Mouse (Mus musculus) thymus, adult 2 months (tissue): Measurements from ENCODE around the gene Kcnd2. TPM values are rescaled to one million over a fixed set of nuclear protein-coding genes. Genes with fewer than 3 reads are reported as not detected.

Experiments used
- DNase-seq: peaks from one replicate; pipeline ENCODE4 v3.0.0; 2021
- H3K27ac ChIP-seq: fragments of 200-500 bp; 2 replicates; pipeline ENCODE4 v1.5.1; 2012; ENCODE audit warnings: low read length, control low read depth; ENCODE audit not compliant: control insufficient read depth, insufficient read depth
- H3K27me3 ChIP-seq: fragments of 200-500 bp; 2 replicates; pipeline ENCODE4 v1.6.1; 2012; ENCODE audit warnings: mild to moderate bottlenecking, low read length, moderate library complexity, mixed read lengths; ENCODE audit not compliant: control insufficient read depth, insufficient read depth
- H3K36me3 ChIP-seq: fragments of 200-500 bp; 2 replicates; pipeline ENCODE4 v1.6.1; 2012; ENCODE audit warnings: mild to moderate bottlenecking, low read length, moderate library complexity; ENCODE audit not compliant: control insufficient read depth, insufficient read depth
- H3K4me1 ChIP-seq: fragments of 200-500 bp; replicated peaks from 2 replicates; pipeline ENCODE4 v1.6.1; 2012; ENCODE audit warnings: low read length; ENCODE audit not compliant: control insufficient read depth, insufficient read depth
- H3K4me3 ChIP-seq: fragments of 200-500 bp; 2 replicates; pipeline ENCODE4 v1.5.1; 2012; ENCODE audit warnings: mild to moderate bottlenecking, low read length, control low read depth, moderate library complexity; ENCODE audit not compliant: control insufficient read depth, insufficient read depth
- CTCF ChIP-seq: fragments of 200-500 bp; IDR thresholded peaks from 2 replicates; pipeline ENCODE4 v1.5.1; 2012; ENCODE audit warnings: mild to moderate bottlenecking, control low read depth, low read length, moderate library complexity, borderline replicate concordance; ENCODE audit not compliant: control insufficient read depth, poor library complexity, insufficient read depth; ENCODE audit errors: extremely low read depth
- POLR2A ChIP-seq: fragments of 200-500 bp; IDR thresholded peaks from 2 replicates; pipeline ENCODE4 v1.6.1; 2012; ENCODE audit warnings: mild to moderate bottlenecking, low read length, control low read depth, moderate library complexity; ENCODE audit not compliant: control insufficient read depth, poor library complexity, insufficient read depth; ENCODE audit errors: extremely low read depth
- WGBS: fragments of 180-500 bp; shearing (Covaris S2); methylation state at CpG from one replicate; pipeline ENCODE4 v1.1.7; 2018; 5-methylcytosine and 5-hydroxymethylcytosine counted together
- polyA plus RNA-seq: library from polyadenylated mRNA; depleted of rRNA; stranded (reverse); fragments of >200 nt; gene quantifications from 2 replicates; pipeline ENCODE4 v1.2.3, GENCODE M21; 2012

Gene Kcnd2
- polyA plus RNA-seq, 1 experiment = 0.50 TPM

DNA sequence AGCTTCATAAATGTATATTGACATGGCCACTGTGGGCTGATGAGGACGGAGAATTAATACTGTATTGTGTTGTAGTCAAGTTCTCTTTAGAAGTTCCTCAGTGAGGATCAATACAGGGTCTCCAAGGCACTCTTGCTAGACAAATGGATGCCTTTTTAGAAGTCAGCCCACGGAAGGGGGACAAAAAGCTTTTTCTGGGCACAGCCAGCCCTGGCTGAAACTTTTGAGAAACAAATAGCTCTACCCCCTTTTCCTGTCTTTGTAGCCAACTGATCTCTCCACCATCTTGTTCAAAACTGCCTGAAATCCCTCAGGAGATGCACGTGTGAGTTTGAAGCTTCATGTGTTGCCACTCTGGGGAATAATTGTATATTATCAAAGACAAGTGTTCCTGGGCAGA, 482.3 kb downstream of the Kcnd2 start:
- Histone ChIP-seq H3K4me1 (no peaks in the 10 kb centered on the region), H3K36me3 (no peaks in the 10 kb centered on the region), H3K4me3 (no peak overlapping the region), H3K27me3 (no peaks in the 10 kb centered on the region), H3K27ac (no peak overlapping the region)
- 82% methylated on average over 3 of the region's 3 CpGs for WGBS
- DNase-seq = no peak
- TF ChIP-seq POLR2A = no peak
- TF ChIP-seq CTCF = no peak

DNA sequence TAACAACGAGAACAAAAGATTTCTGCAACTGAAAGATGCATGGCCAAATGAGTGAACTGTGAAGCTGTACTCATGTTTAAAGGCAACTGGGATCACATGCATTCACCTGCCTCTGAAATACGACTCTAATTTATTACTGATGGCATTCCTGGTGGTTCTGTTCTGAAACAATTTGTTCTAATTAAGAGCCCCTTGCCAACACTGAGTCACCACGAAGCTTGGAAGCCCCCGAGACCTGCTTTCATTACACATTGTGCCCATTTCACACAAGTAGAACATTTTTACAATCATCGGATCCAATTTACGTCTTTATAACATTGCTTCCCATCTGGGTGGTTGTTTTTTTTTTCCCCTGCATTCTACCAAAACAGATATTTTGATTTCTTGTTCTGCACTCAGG, 485.8 kb downstream of the Kcnd2 start:
- no peak for DNase-seq
- no peak overlapping the region for H3K27ac ChIP-seq
- H3K27me3 ChIP-seq = no peaks in the 10 kb centered on the region
- no peaks in the 10 kb centered on the region for H3K4me1 ChIP-seq
- no peak for TF ChIP-seq CTCF
- TF ChIP-seq POLR2A = no peak
- 83% methylated on average over 6 of the region's 6 CpGs for WGBS
- no peaks in the 10 kb centered on the region for H3K36me3 ChIP-seq
- no peak overlapping the region for H3K4me3 ChIP-seq

DNA sequence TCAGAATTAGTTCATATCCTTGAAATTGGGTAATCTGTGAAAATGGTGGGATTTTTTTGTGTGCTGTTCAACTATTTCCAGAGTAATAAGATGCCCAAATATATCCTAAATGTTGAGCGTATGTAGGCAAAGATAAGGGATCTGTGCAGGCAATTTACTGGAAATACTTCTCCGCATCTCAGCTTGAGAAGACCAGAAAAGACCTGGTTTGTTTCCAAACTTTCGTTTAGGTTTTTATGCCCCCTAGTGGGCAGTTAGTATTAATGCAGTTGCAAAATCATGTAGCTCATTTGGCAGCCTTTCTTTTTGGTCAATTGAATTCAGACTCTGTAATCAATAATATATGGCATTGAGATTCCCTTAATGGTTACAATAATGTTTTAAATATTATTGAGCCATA, 493.9 kb downstream of the Kcnd2 start:
- 24% methylated on average over 3 of the region's 3 CpGs for WGBS
- no peak for TF ChIP-seq CTCF
- no peak for TF ChIP-seq POLR2A

DNA sequence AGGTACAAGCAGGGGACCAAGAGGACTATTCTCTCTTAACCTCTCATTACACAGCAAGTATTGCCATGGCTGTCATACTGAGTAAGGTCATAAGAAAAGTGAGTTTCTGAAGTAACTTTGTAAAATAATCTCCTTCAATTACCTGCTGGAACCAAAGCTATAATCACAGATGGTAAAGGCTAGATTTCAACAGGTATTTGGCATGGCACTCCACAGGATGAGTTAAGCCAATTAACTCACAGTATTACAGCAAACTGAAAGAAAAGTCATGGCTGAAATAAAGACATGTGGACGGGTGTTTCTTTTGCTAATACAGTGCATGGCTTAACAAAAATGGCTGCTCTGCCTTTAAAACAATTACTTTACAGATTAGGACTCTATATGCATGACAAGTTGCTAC, 503.8 kb downstream of the Kcnd2 start:
- DNase-seq = no peak
- WGBS = 86% methylated on average over 1 of the region's 1 CpGs
- Histone ChIP-seq H3K4me3 (no peak overlapping the region), H3K27me3 (no peaks in the 10 kb centered on the region), H3K36me3 (no peaks in the 10 kb centered on the region), H3K4me1 (no peaks in the 10 kb centered on the region), H3K27ac (no peak overlapping the region)
- TF ChIP-seq CTCF (no peak), POLR2A (no peak)

More for the DNA sequence above, 493.9 kb downstream of the Kcnd2 start:
- no peak for DNase-seq
- no peaks in the 10 kb centered on the region for H3K4me1 ChIP-seq
- H3K36me3 ChIP-seq = no peaks in the 10 kb centered on the region
- no peaks in the 10 kb centered on the region for H3K27me3 ChIP-seq
- no peak overlapping the region for H3K4me3 ChIP-seq
- no peak overlapping the region for H3K27ac ChIP-seq

DNA sequence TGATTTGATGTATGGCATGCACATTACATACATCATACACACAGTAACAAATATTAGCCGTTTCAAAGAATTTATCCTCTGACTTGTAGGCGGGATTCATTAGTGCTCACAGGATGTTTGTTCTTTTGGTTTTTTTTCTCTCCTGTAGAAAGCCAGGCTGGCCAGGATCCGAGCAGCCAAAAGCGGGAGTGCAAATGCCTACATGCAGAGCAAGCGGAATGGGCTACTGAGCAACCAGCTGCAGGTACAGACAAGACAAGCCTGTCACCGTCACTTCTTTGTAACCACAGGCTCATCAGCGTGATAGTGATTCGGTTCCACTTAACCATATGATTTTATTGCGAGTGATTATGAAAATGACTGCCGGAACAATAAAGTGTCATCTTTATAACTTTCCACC, 506.9 kb downstream of the Kcnd2 start:
- no peak overlapping the region for H3K4me3 ChIP-seq
- no peak for DNase-seq

GRCm38 (mm10) chr6:21740606-21741005, 525.3 kb downstream of the Kcnd2 start:
- Histone ChIP-seq H3K4me1 (no peaks in the 10 kb centered on the region), H3K36me3 (no peaks in the 10 kb centered on the region), H3K4me3 (no peak overlapping the region), H3K27me3 (no peaks in the 10 kb centered on the region), H3K27ac (no peak overlapping the region)
- DNase-seq = no peak
- 75% methylated on average over 2 of the region's 2 CpGs for WGBS
- TF ChIP-seq POLR2A (no peak), CTCF (no peak)

More for the DNA sequence above, 506.9 kb downstream of the Kcnd2 start:
- Histone ChIP-seq H3K4me1 (no peaks in the 10 kb centered on the region), H3K27me3 (no peaks in the 10 kb centered on the region), H3K36me3 (no peaks in the 10 kb centered on the region), H3K27ac (no peak overlapping the region)
- 89% methylated on average over 10 of the region's 10 CpGs for WGBS
- no peak for TF ChIP-seq POLR2A
- no peak for TF ChIP-seq CTCF

GRCm38 (mm10) chr6:21744615-21745266, 529.4 kb downstream of the Kcnd2 start:
- Histone ChIP-seq H3K36me3 (no peaks in the 10 kb centered on the region), H3K27me3 (no peaks in the 10 kb centered on the region), H3K4me3 (no peak overlapping the region), H3K4me1 (no peaks in the 10 kb centered on the region), H3K27ac (no peak overlapping the region)
- TF ChIP-seq POLR2A (no peak), CTCF (no peak)
- 83% methylated on average over 3 of the region's 3 CpGs for whole genome bisulfite sequencing
- DNase-seq = no peak
